Mouse (Mus musculus) ovary, adult 18-20 months (tissue): Measurements from ENCODE around the gene Dxo.

Source experiments
- DNase-seq: peaks from one replicate; pipeline ENCODE4 v3.0.0; 2022; ENCODE audit warnings: low spot score, mixed read lengths

Gene Dxo

GRCm38 (mm10) chr17:34881683-34882310 lies 45.0 kb downstream of the Dxo start, which contains the start of gene Gm20547:
TSS of gene Gm20547 (minus strand) at chr17:34882042.
- DNase-seq, result no peak

GRCm38 (mm10) chr17:34883332-34883731 lies 46.5 kb downstream of the Dxo start:
- no peak for DNase-seq

GRCm38 (mm10) chr17:34884704-34885103 lies 47.9 kb downstream of the Dxo start:
- no peak for DNase-seq

GRCm38 (mm10) chr17:34885615-34886014 lies 48.8 kb downstream of the Dxo start:
- no peak for DNase-seq

GRCm38 (mm10) chr17:34887942-34888341 lies 51.1 kb downstream of the Dxo start:
- DNase-seq, result no peak
